Mouse (Mus musculus) CH12.LX (cell line): ENCODE results near the gene Cask.

Source experiments
- CHD2 ChIP-seq: IDR thresholded peaks from 2 replicates; pipeline ENCODE4 v1.6.1; 2011; ENCODE audit warnings: low read length, improper control_type of control experiment
- CTCF ChIP-seq, 2 experiments: IDR thresholded peaks in 1 of 2; conservative IDR thresholded peaks in 1 of 2; 2 replicates each; pipeline ENCODE4 v1.5.1; 2011 to 2012; ENCODE audit warnings: low read depth in 2 of 2, low read length in 2 of 2, improper control_type of control experiment in 1 of 2, inconsistent platforms in 1 of 2, mild to moderate bottlenecking in 1 of 2, moderate library complexity in 1 of 2
- EP300 ChIP-seq: IDR thresholded peaks from 2 replicates; pipeline ENCODE4 v1.6.1; 2011; ENCODE audit warnings: low read length, improper control_type of control experiment
- PAX5 ChIP-seq: IDR thresholded peaks from 2 replicates; pipeline ENCODE4 v1.6.1; 2012; ENCODE audit warnings: low read length, inconsistent platforms, mixed read lengths
- ZKSCAN1 ChIP-seq: IDR thresholded peaks from 2 replicates; pipeline ENCODE4 v1.6.1; 2012; ENCODE audit warnings: low read depth, inconsistent platforms, low read length, improper control_type of control experiment, borderline replicate concordance

DNA sequence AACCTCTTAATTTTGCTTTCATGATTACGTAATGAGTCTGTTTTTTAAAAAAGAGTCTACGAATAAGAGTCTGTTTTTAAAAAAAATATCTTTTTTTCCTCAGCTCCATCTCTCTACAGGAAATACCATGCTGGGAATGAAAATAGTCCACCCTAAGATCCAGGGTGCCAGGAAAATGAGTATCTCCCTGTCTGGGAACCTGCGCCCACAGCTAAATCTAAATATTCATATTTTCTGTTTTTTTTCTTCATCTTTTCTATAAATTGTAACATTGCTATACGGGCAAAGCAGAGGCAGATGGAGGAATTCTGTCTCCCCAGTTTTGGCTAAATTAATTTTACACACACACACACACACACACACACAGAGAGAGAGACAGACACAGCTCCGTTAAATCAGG lies 337.3 kb downstream of the Cask start:
- TF ChIP-seq CTCF (conservative IDR thresholded peaks at IDR 0.05 in 1 of 2, IDR thresholded peaks at IDR 0.05 in 1 of 2; ENCODE audit: low read depth in 2 of 2, low read length in 2 of 2), result no peak
- TF ChIP-seq CHD2, result no peak
- no peak for TF ChIP-seq EP300
- TF ChIP-seq ZKSCAN1, result no peak
- no peak for TF ChIP-seq PAX5
